Mouse (Mus musculus) thymus, postnatal 36 days (tissue): ENCODE data around the gene Tnfsf13.

Experiments
- DNase-seq, 2 experiments: peaks; one replicate each; pipeline ENCODE4 v3.0.0; 2022; ENCODE audit warnings: mixed read lengths in 2 of 2

Tnfsf13 gene

GRCm38 (mm10) chr11:69645860-69646259 lies 39.7 kb downstream of the Tnfsf13 start:
- no peak for DNase-seq

GRCm38 (mm10) chr11:69635471-69635870 lies 50.1 kb downstream of the Tnfsf13 start:
- no peak for DNase-seq

- DNase-seq = no peak
Observed at GRCm38 (mm10) chr11:69633128-69633866, 52.3 kb downstream of the Tnfsf13 start.
